Mouse (Mus musculus): ENCODE results near the gene Tmem167.
"Not testable (repeated sequence)": the region's sequence is repeated elsewhere in the genome, so short reads cannot be mapped to it uniquely, and the experiment has no call there.

Gene Tmem167

GRCm38 (mm10) chr13:90088962-90089824 lies at the start of gene Tmem167, which contains the start of gene Xrcc4:
Tmem167 (plus strand) TSS chr13:90089123.
Xrcc4 (minus strand) TSS chr13:90089608.
- peak; percentile 96 for DNase-seq (ENCODE audit: low read depth)

GRCm38 (mm10) chr13:90039613-90040012 lies 49.3 kb upstream of the Tmem167 start:
- DNase-seq (ENCODE audit: low read depth), result no peak

GRCm38 (mm10) chr13:90051735-90052134 lies 37.2 kb upstream of the Tmem167 start:
- peak; percentile 26 for DNase-seq (ENCODE audit: low read depth)

GRCm38 (mm10) chr13:90052408-90052807 lies 36.5 kb upstream of the Tmem167 start:
- DNase-seq (ENCODE audit: low read depth), result no peak

- no peak for DNase-seq (ENCODE audit: low read depth)
These were observed 27.0 kb upstream of the Tmem167 start for GRCm38 (mm10) chr13:90061877-90062276.

- no peak for DNase-seq (ENCODE audit: low read depth)
These were observed 881 bp downstream of the Tmem167 start for GRCm38 (mm10) chr13:90089825-90090183.

- DNase-seq (ENCODE audit: low read depth), result no peak
These were observed 12.6 kb downstream of the Tmem167 start for GRCm38 (mm10) chr13:90101514-90101913.

- DNase-seq (ENCODE audit: low read depth), result no peak
These were observed 17.2 kb downstream of the Tmem167 start for GRCm38 (mm10) chr13:90106139-90106538.

- not testable (repeated sequence) for DNase-seq (ENCODE audit: low read depth)
These were observed 19.8 kb downstream of the Tmem167 start for GRCm38 (mm10) chr13:90108746-90109145.

- DNase-seq (ENCODE audit: low read depth), result no peak
These were observed 22.8 kb downstream of the Tmem167 start for GRCm38 (mm10) chr13:90111681-90112080.

- DNase-seq (ENCODE audit: low read depth), result no peak
These were observed 47.4 kb downstream of the Tmem167 start for GRCm38 (mm10) chr13:90136156-90136910.

GRCm38 (mm10) chr13:90141681-90142080 lies 52.8 kb downstream of the Tmem167 start:
- DNase-seq (ENCODE audit: low read depth), result no peak

GRCm38 (mm10) chr13:90143245-90143644 lies 54.3 kb downstream of the Tmem167 start:
- DNase-seq (ENCODE audit: low read depth), result no peak

GRCm38 (mm10) chr13:90151881-90152280 lies 63.0 kb downstream of the Tmem167 start:
- no peak for DNase-seq (ENCODE audit: low read depth)

GRCm38 (mm10) chr13:90152536-90153273 lies 63.8 kb downstream of the Tmem167 start:
- no peak for DNase-seq (ENCODE audit: low read depth)

- no peak for DNase-seq (ENCODE audit: low read depth)
These were observed 75.2 kb downstream of the Tmem167 start for GRCm38 (mm10) chr13:90164147-90164546.

GRCm38 (mm10) chr13:90167044-90167443 lies 78.1 kb downstream of the Tmem167 start:
- DNase-seq (ENCODE audit: low read depth), result no peak

GRCm38 (mm10) chr13:90170100-90170781 lies 81.3 kb downstream of the Tmem167 start:
- no peak for DNase-seq (ENCODE audit: low read depth)

GRCm38 (mm10) chr13:90170782-90171179 lies 81.9 kb downstream of the Tmem167 start:
- DNase-seq (ENCODE audit: low read depth), result no peak

GRCm38 (mm10) chr13:90171390-90171789 lies 82.5 kb downstream of the Tmem167 start:
- DNase-seq (ENCODE audit: low read depth), result no peak

GRCm38 (mm10) chr13:90175662-90176061 lies 86.7 kb downstream of the Tmem167 start:
- no peak for DNase-seq (ENCODE audit: low read depth)

GRCm38 (mm10) chr13:90182262-90182661 lies 93.3 kb downstream of the Tmem167 start:
- DNase-seq (ENCODE audit: low read depth), result no peak

Measured in induced T-regulatory cell, adult 2 months (primary cell).